Mouse (Mus musculus): ENCODE data around the gene Baiap2l1. TPM values are rescaled to one million over a fixed set of nuclear protein-coding genes. Genes with fewer than 3 reads are reported as not detected.
A peak's percentile ranks its signal among the peaks of the same experiment; 100 is the strongest.

Gene Baiap2l1
- total and polyA plus RNA-seq, 3 experiments, result 4.5 to 7.2 (median 5.3) TPM

DNA sequence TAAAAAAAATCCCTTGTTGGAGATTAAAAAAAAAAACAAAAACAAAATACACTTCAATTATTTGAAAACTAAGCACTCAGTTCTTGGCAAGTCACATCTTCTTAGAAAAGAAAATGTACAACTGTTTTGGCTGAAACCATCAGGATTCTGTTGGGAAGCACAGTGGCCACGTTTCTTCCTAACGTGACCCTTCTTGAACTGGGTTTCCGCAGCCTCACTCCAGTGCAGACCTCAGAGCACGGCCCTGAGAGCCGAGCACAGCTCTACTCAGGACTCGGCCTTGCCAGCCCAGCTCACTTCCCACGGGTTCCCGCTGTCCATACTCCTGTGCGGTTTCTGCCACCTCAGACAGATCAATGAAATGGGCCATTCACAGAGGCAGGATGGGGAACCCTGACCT is 69.5 kb downstream of the Baiap2l1 start:
- WGBS, result 84% methylated on average over 9 of the region's 9 CpGs
- TF ChIP-seq CTCF (IDR thresholded peaks at IDR 0.05), result no peak
- TF ChIP-seq EP300 (IDR thresholded peaks at IDR 0.05; ENCODE audit: insufficient read depth, low read depth, low read length), result no peak
- TF ChIP-seq POLR2A (IDR thresholded peaks at IDR 0.05; ENCODE audit: insufficient read depth, low read depth, low read length), result no peak
- intact Hi-C loops (cut with DNase I), result no loop called here

DNA sequence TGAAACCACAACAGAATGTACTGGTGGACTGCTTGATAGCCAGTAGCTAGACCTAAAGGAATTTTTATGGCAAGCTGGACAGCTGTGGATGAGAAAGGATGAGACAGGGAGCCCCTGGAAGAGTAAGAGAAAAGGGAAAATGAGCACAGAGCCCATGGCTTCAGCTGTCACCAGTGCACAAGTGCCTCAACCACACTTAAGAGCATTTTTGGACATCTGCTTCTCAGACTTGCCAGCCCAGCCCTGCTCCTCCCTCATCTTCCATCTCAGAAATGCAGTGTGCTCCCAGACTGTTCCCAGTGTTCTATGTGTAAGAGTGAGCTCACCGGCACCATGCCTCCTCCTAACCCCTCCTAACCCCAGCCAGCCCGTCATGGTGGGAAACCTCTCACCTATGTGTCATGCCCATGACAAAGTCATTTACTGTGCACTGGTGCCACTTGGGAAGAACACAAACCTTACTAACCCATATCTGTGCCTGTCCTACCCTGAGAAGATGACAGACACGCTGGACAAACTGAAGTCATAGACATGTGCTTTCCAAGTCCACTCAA is 70.6 kb downstream of the Baiap2l1 start:
- H3K4me1 ChIP-seq (ENCODE audit: control insufficient read depth, insufficient read depth, low read length), result peaks cover 9% of the 10 kb centered on the region
- no peak overlapping the region for H3K4me3 ChIP-seq
- WGBS, result 50% methylated on average over 3 of the region's 3 CpGs
- H3K79me2 ChIP-seq (replicated peaks; ENCODE audit: control insufficient read depth, insufficient read depth, low read length), result no peaks in the 10 kb centered on the region
- intact Hi-C loops (cut with DNase I), result no loop called here
- DNase-seq, result peak in 1 of 2 experiments; percentile 21
- no peak for TF ChIP-seq CTCF (IDR thresholded peaks at IDR 0.05)
- TF ChIP-seq POLR2A (IDR thresholded peaks at IDR 0.05; ENCODE audit: insufficient read depth, low read depth, low read length), result no peak
- TF ChIP-seq EP300 (IDR thresholded peaks at IDR 0.05; ENCODE audit: insufficient read depth, low read depth, low read length), result no peak
- H3K9ac ChIP-seq (ENCODE audit: low read depth, low read length), result no peak overlapping the region
- no peak overlapping the region for H3K27ac ChIP-seq
- no peaks in the 10 kb centered on the region for H3K36me3 ChIP-seq (ENCODE audit: control insufficient read depth, insufficient read depth, low read length)
- no peaks in the 10 kb centered on the region for H3K27me3 ChIP-seq (ENCODE audit: control insufficient read depth, insufficient read depth, low read length)

More for the DNA sequence above, 69.5 kb downstream of the Baiap2l1 start:
- no peak overlapping the region for H3K9ac ChIP-seq (ENCODE audit: low read depth, low read length)
- DNase-seq, result peak in 1 of 2 experiments; percentile 36
- H3K4me1 ChIP-seq (ENCODE audit: control insufficient read depth, insufficient read depth, low read length), result peaks cover 9% of the 10 kb centered on the region
- no peaks in the 10 kb centered on the region for H3K36me3 ChIP-seq (ENCODE audit: control insufficient read depth, insufficient read depth, low read length)
- H3K27ac ChIP-seq, result no peak overlapping the region
- no peak overlapping the region for H3K4me3 ChIP-seq
- no peaks in the 10 kb centered on the region for H3K79me2 ChIP-seq (replicated peaks; ENCODE audit: control insufficient read depth, insufficient read depth, low read length)
- no peaks in the 10 kb centered on the region for H3K27me3 ChIP-seq (ENCODE audit: control insufficient read depth, insufficient read depth, low read length)

DNA sequence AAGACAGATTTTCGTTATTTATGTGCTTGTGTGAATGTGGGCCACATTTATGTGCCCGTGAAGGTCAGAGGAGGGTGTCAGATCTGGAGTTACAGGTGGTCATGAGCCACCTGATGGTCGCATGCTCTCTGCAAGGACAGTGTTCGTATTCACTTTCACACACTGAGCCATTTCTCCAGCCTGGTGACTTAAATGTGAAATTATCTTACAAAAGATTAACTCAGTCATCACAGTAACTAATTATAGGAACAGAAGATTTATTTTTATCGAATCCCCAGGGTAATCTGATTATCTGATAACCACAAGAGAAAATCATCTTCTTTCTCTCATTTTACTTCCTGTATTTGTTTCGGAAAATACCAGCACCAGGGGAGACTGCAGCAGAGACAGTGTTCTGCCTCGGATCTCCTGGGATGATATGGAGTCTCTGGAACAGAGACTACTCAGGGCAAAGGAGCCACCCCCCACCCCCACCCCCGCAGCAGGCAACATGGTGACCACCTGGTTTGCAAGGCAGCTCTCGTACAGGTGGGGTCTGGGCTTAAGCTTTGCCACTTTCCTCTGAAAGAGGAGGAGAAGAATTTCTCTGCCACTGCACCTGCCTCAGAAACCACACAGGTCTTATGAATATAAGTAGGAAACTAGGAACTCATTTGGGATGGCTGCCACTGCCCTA is 71.2 kb downstream of the Baiap2l1 start:
- WGBS, result 63% methylated on average over 9 of the region's 9 CpGs

DNA sequence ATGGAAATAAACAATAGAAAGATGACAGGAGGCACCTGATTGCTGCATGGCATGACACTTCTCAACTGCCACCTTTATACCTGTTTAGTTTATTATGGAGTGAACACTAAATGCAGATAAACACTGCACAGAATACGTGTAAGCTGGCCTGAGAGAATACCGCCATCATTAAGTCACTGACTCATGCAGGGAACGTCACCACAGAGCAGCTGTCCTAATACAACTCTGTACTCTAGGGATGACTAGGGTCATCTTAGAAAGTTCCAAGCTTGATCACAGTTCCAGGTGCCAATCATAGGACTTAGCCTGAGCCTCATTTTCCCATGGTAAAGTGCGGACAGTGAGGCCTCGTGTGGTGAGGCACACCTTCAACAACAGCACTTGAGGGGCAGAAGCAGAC is 73.3 kb downstream of the Baiap2l1 start:
- Histone ChIP-seq H3K9ac (ENCODE audit: low read depth, low read length) (no peak overlapping the region), H3K4me3 (no peak overlapping the region)
- WGBS, result 86% methylated on average over 5 of the region's 5 CpGs

More for the DNA sequence above, 71.2 kb downstream of the Baiap2l1 start:
- Histone ChIP-seq H3K27me3 (ENCODE audit: control insufficient read depth, insufficient read depth, low read length) (no peaks in the 10 kb centered on the region), H3K4me1 (ENCODE audit: control insufficient read depth, insufficient read depth, low read length) (peaks cover 9% of the 10 kb centered on the region), H3K27ac (no peak overlapping the region), H3K36me3 (ENCODE audit: control insufficient read depth, insufficient read depth, low read length) (no peaks in the 10 kb centered on the region), H3K9ac (ENCODE audit: low read depth, low read length) (no peak overlapping the region), H3K79me2 (replicated peaks; ENCODE audit: control insufficient read depth, insufficient read depth, low read length) (no peaks in the 10 kb centered on the region), H3K4me3 (no peak overlapping the region)
- intact Hi-C loops (cut with DNase I), result no loop called here
- no peak for DNase-seq
- no peak for TF ChIP-seq EP300 (IDR thresholded peaks at IDR 0.05; ENCODE audit: insufficient read depth, low read depth, low read length)
- no peak for TF ChIP-seq CTCF (IDR thresholded peaks at IDR 0.05)
- TF ChIP-seq POLR2A (IDR thresholded peaks at IDR 0.05; ENCODE audit: insufficient read depth, low read depth, low read length), result no peak

DNA sequence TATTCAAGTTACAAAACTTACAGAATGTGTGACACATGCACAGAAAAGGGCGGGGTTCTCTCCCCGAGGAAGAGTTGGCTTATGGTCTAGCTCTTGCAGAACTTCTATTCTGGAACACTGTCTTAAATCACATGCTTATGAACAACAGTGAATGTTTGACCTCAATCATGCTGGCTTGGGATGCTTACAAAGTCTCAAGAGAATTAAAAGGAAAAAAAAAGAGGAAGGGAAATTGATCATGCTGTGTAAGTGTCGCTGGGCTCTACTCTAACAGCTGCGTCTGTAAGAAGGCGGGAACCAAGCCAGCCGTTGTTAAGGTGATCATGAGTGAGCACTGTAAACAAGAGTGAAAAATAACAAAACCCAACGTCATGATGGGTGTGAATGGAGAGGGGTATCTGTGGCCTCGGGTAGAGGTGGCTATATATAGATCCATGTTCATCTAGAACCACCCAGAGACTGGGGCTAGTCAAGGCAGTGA is 74.3 kb downstream of the Baiap2l1 start:
- no peak overlapping the region for H3K27ac ChIP-seq
- H3K9ac ChIP-seq (ENCODE audit: low read depth, low read length), result no peak overlapping the region
- 24% methylated on average over 8 of the region's 8 CpGs for WGBS
- no peaks in the 10 kb centered on the region for H3K79me2 ChIP-seq (replicated peaks; ENCODE audit: control insufficient read depth, insufficient read depth, low read length)
- H3K36me3 ChIP-seq (ENCODE audit: control insufficient read depth, insufficient read depth, low read length), result no peaks in the 10 kb centered on the region
- H3K27me3 ChIP-seq (ENCODE audit: control insufficient read depth, insufficient read depth, low read length), result no peaks in the 10 kb centered on the region
- peak; percentile 30 to 43 for DNase-seq
- peaks cover 7% of the 10 kb centered on the region for H3K4me1 ChIP-seq (ENCODE audit: control insufficient read depth, insufficient read depth, low read length)
- no peak overlapping the region for H3K4me3 ChIP-seq
- intact Hi-C loops (cut with DNase I), result no loop called here
- TF ChIP-seq EP300 (IDR thresholded peaks at IDR 0.05; ENCODE audit: insufficient read depth, low read depth, low read length) (no peak), POLR2A (IDR thresholded peaks at IDR 0.05; ENCODE audit: insufficient read depth, low read depth, low read length) (no peak), CTCF (IDR thresholded peaks at IDR 0.05) (no peak)

More for the DNA sequence above, 73.3 kb downstream of the Baiap2l1 start:
- Histone ChIP-seq H3K27me3 (ENCODE audit: control insufficient read depth, insufficient read depth, low read length) (no peaks in the 10 kb centered on the region), H3K79me2 (replicated peaks; ENCODE audit: control insufficient read depth, insufficient read depth, low read length) (no peaks in the 10 kb centered on the region), H3K4me1 (ENCODE audit: control insufficient read depth, insufficient read depth, low read length) (peaks cover 7% of the 10 kb centered on the region), H3K36me3 (ENCODE audit: control insufficient read depth, insufficient read depth, low read length) (no peaks in the 10 kb centered on the region), H3K27ac (no peak overlapping the region)
- intact Hi-C loops (cut with DNase I), result no loop called here
- no peak for DNase-seq
- TF ChIP-seq EP300 (IDR thresholded peaks at IDR 0.05; ENCODE audit: insufficient read depth, low read depth, low read length) (no peak), POLR2A (IDR thresholded peaks at IDR 0.05; ENCODE audit: insufficient read depth, low read depth, low read length) (no peak)

All from heart, adult 2 months (tissue).